Mouse (Mus musculus) adrenal gland, postnatal 36 days (tissue): ENCODE data around the gene Smug1. TPM values are rescaled to one million over a fixed set of nuclear protein-coding genes. Genes with fewer than 3 reads are reported as not detected.

Experiments
- total RNA-seq, 2 experiments: library from RNA; stranded (reverse); gene quantifications; 2 replicates each; pipeline ENCODE4 v1.2.3; 2021

Smug1 gene
- total RNA-seq, 2 experiments from 2014 or later, result 11.9 to 13.0 TPM

Other genes with a start within 250 kb of the Smug1 start
- gene Hoxc13, start 246.0 kb downstream of the Smug1 start, total RNA-seq, result not detected
- not detected for gene Hoxc12, start 230.3 kb downstream of the Smug1 start, total RNA-seq
- not detected for gene Hoxc11, start 212.7 kb downstream of the Smug1 start, total RNA-seq
- under 1 TPM; 0.17 to 0.20 TPM for gene Hoxc10, start 200.3 kb downstream of the Smug1 start, total RNA-seq
- gene Hoxc5, start 199.6 kb downstream of the Smug1 start, total RNA-seq, result 1 to 10 TPM; 5.7 to 6.2 TPM
- gene Hoxc9, start 190.7 kb downstream of the Smug1 start, total RNA-seq, result under 1 TPM; 0.72 to 0.96 TPM
- 10 to 100 TPM; 25.4 to 29.5 TPM for gene Hoxc8, start 176.5 kb downstream of the Smug1 start, total RNA-seq
- 10 to 100 TPM; 43.2 to 46.3 TPM for gene Hoxc6, start 168.8 kb downstream of the Smug1 start, total RNA-seq
- gene Hoxc4, start 148.2 kb downstream of the Smug1 start, total RNA-seq, result 1 to 10 TPM; 5.9 to 6.6 TPM
- gene Cbx5, start 72.7 kb upstream of the Smug1 start, total RNA-seq, result 10 to 100 TPM; 79.0 to 82.6 TPM
- 100 to 1,000 TPM; 193 to 199 TPM for gene Hnrnpa1, start 73.3 kb upstream of the Smug1 start, total RNA-seq
- under 1 TPM; 0.16 to 0.43 TPM for gene Nfe2, start 91.3 kb upstream of the Smug1 start, total RNA-seq
- 100 to 1,000 TPM; 144 to 150 TPM for gene Copz1, start 105.6 kb upstream of the Smug1 start, total RNA-seq
- not detected for gene Gpr84, start 143.5 kb upstream of the Smug1 start, total RNA-seq
- 10 to 100 TPM; 11.8 to 13.3 TPM for gene Zfp385a, start 173.0 kb upstream of the Smug1 start, total RNA-seq
- 10 to 100 TPM; 37.0 to 37.4 TPM for gene Itga5, start 199.7 kb upstream of the Smug1 start, total RNA-seq